Mouse (Mus musculus): ENCODE results near the gene Ndufaf5. TPM values are rescaled to one million over a fixed set of nuclear protein-coding genes. Genes with fewer than 3 reads are reported as not detected.
A peak's percentile ranks its signal among the peaks of the same experiment; 100 is the strongest.
"Not testable (repeated sequence)": the region's sequence is repeated elsewhere in the genome, so short reads cannot be mapped to it uniquely, and the experiment has no call there.

The Ndufaf5 gene
- 23.1 and 26.6 TPM in 2 replicates for polyA plus RNA-seq (2015; fragmentation: Nextera tagmentation; extraction: Ambion mirVana)

DNA sequence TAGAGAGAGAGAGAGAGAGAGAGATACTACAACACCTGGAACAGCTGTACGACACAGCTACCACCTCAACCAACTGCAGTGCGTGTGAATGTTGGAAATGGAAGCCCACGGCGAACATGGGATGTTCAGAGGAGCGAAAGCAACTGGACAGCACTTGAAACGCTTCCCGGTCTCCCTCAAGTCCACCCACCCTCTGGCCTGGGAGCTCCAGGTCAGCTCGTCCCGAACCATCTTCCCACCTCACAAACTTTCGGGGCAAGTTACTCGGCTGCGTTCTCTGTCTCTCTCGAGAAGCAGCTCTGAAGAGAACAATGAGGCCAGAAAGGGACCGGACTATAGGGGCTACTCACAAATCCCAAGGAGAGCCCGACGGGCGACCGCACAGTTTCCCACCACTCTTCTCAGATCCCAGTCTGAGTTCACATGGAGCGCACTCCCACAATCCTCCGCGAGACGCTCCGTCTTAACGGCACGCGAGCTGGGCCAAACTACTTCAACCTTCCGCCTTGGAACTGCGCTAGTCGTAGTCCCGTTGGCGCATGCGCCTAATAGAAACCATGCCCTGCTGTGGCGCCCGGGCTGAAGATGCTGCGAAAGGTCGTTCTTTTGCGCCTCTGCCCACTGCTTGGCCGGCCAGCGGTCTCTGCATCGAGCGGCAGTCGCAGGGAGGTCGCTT is at the start of gene Ndufaf5, which contains the start of gene Esf1:
Gene Ndufaf5 (plus strand): TSS at position 523 of the 676 bp plus-strand sequence.
Gene Esf1 (minus strand): TSS at position 438 of the 676 bp plus-strand sequence.
- peaks cover 3% of the 10 kb centered on the region; the same call in 1 of the 2 replicates for H3K4me1 ChIP-seq (ENCODE audit: control insufficient read depth, insufficient read depth, low read length)
- no peaks in the 10 kb centered on the region for H3K27me3 ChIP-seq (ENCODE audit: control insufficient read depth, insufficient read depth, low read length)
- H3K36me3 ChIP-seq (ENCODE audit: control insufficient read depth, insufficient read depth, low read length), result 0 out of 2 replicates have a peak, but pooled peaks cover 2% of the 10 kb centered on the region
- under 1% methylated on average over 43 of the region's 43 CpGs for WGBS
- peak; percentile 98 for ATAC-seq (ENCODE audit: insufficient read depth, low FRiP score)
- H3K9ac ChIP-seq (ENCODE audit: low read length), result peak within 1 kb of the TSS; percentile 77
- H3K9me3 ChIP-seq (replicated peaks; ENCODE audit: control insufficient read depth, low read length), result no peaks in the 10 kb centered on the region
- peak within 1 kb of the TSS; percentile 85 for H3K27ac ChIP-seq (ENCODE audit: low read length)
- peak within 1 kb of the TSS; percentile 71 for H3K4me2 ChIP-seq (ENCODE audit: low read depth, low read length)
- peak within 1 kb of the TSS; percentile 68 for H3K4me3 ChIP-seq (replicated peaks; ENCODE audit: low read length)

GRCm38 (mm10) chr2:140125516-140125915 is 44.9 kb upstream of the Ndufaf5 start:
- Histone ChIP-seq H3K4me1 (ENCODE audit: control insufficient read depth, insufficient read depth, low read length) (no peaks in the 10 kb centered on the region), H3K36me3 (ENCODE audit: control insufficient read depth, insufficient read depth, low read length) (peaks cover 31% of the 10 kb centered on the region)
- 85% methylated on average over 2 of the region's 2 CpGs for WGBS

GRCm38 (mm10) chr2:140151743-140152142 is 18.7 kb upstream of the Ndufaf5 start, which contains the start of gene Gm17374:
Gene Gm17374, plus strand, starts transcription at chr2:140152043.
- H3K9me3 ChIP-seq (replicated peaks; ENCODE audit: control insufficient read depth, low read length); H3K4me1 ChIP-seq (ENCODE audit: control insufficient read depth, insufficient read depth, low read length); H3K27ac ChIP-seq (ENCODE audit: low read length); ATAC-seq (ENCODE audit: insufficient read depth, low FRiP score); H3K4me3 ChIP-seq (replicated peaks; ENCODE audit: low read length); H3K4me2 ChIP-seq (ENCODE audit: low read depth, low read length); H3K27me3 ChIP-seq (ENCODE audit: control insufficient read depth, insufficient read depth, low read length); H3K9ac ChIP-seq (ENCODE audit: low read length): not testable (repeated sequence)
- peaks cover 10% of the 10 kb centered on the region for H3K36me3 ChIP-seq (ENCODE audit: control insufficient read depth, insufficient read depth, low read length)
- WGBS, result 89% methylated on average over 4 of the region's 4 CpGs

More at GRCm38 (mm10) chr2:140125516-140125915, 44.9 kb upstream of the Ndufaf5 start:
- H3K27ac ChIP-seq (ENCODE audit: low read length), result no peak overlapping the region
- no peak overlapping the region for H3K4me3 ChIP-seq (replicated peaks; ENCODE audit: low read length)
- no peak overlapping the region for H3K4me2 ChIP-seq (ENCODE audit: low read depth, low read length)
- no peaks in the 10 kb centered on the region for H3K27me3 ChIP-seq (ENCODE audit: control insufficient read depth, insufficient read depth, low read length)
- H3K9me3 ChIP-seq (replicated peaks; ENCODE audit: control insufficient read depth, low read length), result no peaks in the 10 kb centered on the region
- no peak for ATAC-seq (ENCODE audit: insufficient read depth, low FRiP score)
- H3K9ac ChIP-seq (ENCODE audit: low read length), result no peak overlapping the region

GRCm38 (mm10) chr2:140159186-140159730 is 11.2 kb upstream of the Ndufaf5 start:
- no peak overlapping the region for H3K9ac ChIP-seq (ENCODE audit: low read length)
- 79% methylated on average over 3 of the region's 3 CpGs for WGBS
- H3K4me3 ChIP-seq (replicated peaks; ENCODE audit: low read length), result no peak overlapping the region
- H3K27ac ChIP-seq (ENCODE audit: low read length), result no peak overlapping the region
- peaks cover 21% of the 10 kb centered on the region for H3K36me3 ChIP-seq (ENCODE audit: control insufficient read depth, insufficient read depth, low read length)
- H3K4me2 ChIP-seq (ENCODE audit: low read depth, low read length), result no peak overlapping the region
- H3K4me1 ChIP-seq (ENCODE audit: control insufficient read depth, insufficient read depth, low read length), result no peaks in the 10 kb centered on the region
- H3K9me3 ChIP-seq (replicated peaks; ENCODE audit: control insufficient read depth, low read length), result no peaks in the 10 kb centered on the region
- H3K27me3 ChIP-seq (ENCODE audit: control insufficient read depth, insufficient read depth, low read length), result no peaks in the 10 kb centered on the region
- ATAC-seq (ENCODE audit: insufficient read depth, low FRiP score), result no peak

- no peaks in the 10 kb centered on the region for H3K27me3 ChIP-seq (ENCODE audit: control insufficient read depth, insufficient read depth, low read length)
- no peaks in the 10 kb centered on the region for H3K9me3 ChIP-seq (replicated peaks; ENCODE audit: control insufficient read depth, low read length)
- no peak for ATAC-seq (ENCODE audit: insufficient read depth, low FRiP score)
- H3K9ac ChIP-seq (ENCODE audit: low read length), result no peak overlapping the region
- H3K4me3 ChIP-seq (replicated peaks; ENCODE audit: low read length), result no peak overlapping the region
- peaks cover 11% of the 10 kb centered on the region for H3K36me3 ChIP-seq (ENCODE audit: control insufficient read depth, insufficient read depth, low read length)
- no peaks in the 10 kb centered on the region for H3K4me1 ChIP-seq (ENCODE audit: control insufficient read depth, insufficient read depth, low read length)
- H3K4me2 ChIP-seq (ENCODE audit: low read depth, low read length), result no peak overlapping the region
- 95% methylated on average over 5 of the region's 5 CpGs for WGBS
- no peak overlapping the region for H3K27ac ChIP-seq (ENCODE audit: low read length)
Observed at GRCm38 (mm10) chr2:140163351-140163854, 7.0 kb upstream of the Ndufaf5 start.

DNA sequence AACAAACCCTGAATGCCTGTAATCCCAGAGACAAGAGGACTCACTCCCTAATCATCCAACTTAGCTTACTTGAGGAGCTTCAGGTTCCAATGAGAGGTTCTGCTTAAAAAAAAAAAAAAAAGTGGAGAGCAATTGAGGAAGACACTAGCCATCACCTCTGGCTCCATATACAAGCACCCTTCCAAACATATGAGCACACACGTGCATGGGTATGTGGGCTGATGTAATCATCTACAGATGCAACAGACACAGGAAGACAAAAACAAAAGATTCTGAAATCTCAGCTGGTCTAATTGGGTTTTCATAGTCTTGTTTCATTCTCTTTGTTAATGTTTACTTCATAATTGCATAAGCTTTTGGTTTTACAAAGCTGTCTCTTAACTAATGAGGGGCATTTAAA is 1.4 kb upstream of the Ndufaf5 start:
- 67% methylated on average over 1 of the region's 1 CpGs for WGBS
- Histone ChIP-seq H3K27me3 (ENCODE audit: control insufficient read depth, insufficient read depth, low read length) (no peaks in the 10 kb centered on the region), H3K36me3 (ENCODE audit: control insufficient read depth, insufficient read depth, low read length) (0 out of 2 replicates have a peak, but pooled peaks cover 2% of the 10 kb centered on the region)

DNA sequence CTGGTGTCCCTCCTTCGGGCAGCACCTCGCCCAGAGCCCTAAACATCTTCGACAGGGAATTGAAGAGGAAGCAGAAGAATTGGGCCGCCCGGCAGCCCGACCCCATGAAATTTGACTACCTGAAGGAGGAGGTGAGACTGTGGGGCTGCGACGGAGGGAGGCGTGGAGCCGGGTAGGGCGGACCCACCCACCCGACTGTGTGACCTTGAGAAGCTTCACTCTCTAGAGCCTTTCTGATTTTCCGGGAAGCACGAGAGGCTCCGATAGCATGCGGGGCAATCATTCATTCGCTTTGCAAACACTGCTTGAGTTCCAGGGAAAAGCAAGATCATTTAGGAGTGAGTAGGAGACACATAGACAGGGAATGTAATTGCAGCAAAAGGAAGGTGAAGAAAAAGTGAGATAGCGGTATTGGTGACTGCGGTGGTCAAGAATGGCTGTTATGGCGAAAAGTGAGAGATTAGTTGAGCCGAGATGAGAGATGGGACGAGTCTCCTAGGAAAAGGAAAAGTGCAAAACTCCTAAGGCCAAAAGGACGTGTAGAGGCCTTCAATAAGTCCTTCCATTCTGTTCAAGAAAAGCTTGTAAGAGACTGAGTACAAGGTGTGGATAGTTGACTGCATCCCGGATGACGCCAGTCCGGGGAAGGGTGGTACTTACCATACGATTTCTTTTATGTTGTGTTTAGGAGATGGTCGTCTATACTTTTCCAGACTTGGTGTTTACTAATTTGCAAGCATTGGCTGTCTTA is 529 bp downstream of the Ndufaf5 start:
- H3K4me3 ChIP-seq (replicated peaks; ENCODE audit: low read length), result peak overlapping the region; percentile 68
- H3K36me3 ChIP-seq (ENCODE audit: control insufficient read depth, insufficient read depth, low read length), result 0 out of 2 replicates have a peak, but pooled peaks cover 2% of the 10 kb centered on the region
- peak overlapping the region; percentile 85 for H3K27ac ChIP-seq (ENCODE audit: low read length)
- 6% methylated on average over 28 of the region's 28 CpGs for WGBS
- peak overlapping the region; percentile 77 for H3K9ac ChIP-seq (ENCODE audit: low read length)
- peaks cover 3% of the 10 kb centered on the region; the same call in 1 of the 2 replicates for H3K4me1 ChIP-seq (ENCODE audit: control insufficient read depth, insufficient read depth, low read length)
- no peaks in the 10 kb centered on the region for H3K9me3 ChIP-seq (replicated peaks; ENCODE audit: control insufficient read depth, low read length)
- H3K27me3 ChIP-seq (ENCODE audit: control insufficient read depth, insufficient read depth, low read length), result no peaks in the 10 kb centered on the region
- peak overlapping the region; percentile 71 for H3K4me2 ChIP-seq (ENCODE audit: low read depth, low read length)
- peak; percentile 91 for ATAC-seq (ENCODE audit: insufficient read depth, low FRiP score)

More for the DNA sequence above, 1.4 kb upstream of the Ndufaf5 start:
- peaks cover 3% of the 10 kb centered on the region; the same call in 1 of the 2 replicates for H3K4me1 ChIP-seq (ENCODE audit: control insufficient read depth, insufficient read depth, low read length)
- no peaks in the 10 kb centered on the region for H3K9me3 ChIP-seq (replicated peaks; ENCODE audit: control insufficient read depth, low read length)
- ATAC-seq (ENCODE audit: insufficient read depth, low FRiP score), result no peak
- no peak overlapping the region for H3K4me3 ChIP-seq (replicated peaks; ENCODE audit: low read length)
- no peak overlapping the region for H3K4me2 ChIP-seq (ENCODE audit: low read depth, low read length)
- no peak overlapping the region for H3K27ac ChIP-seq (ENCODE audit: low read length)
- no peak overlapping the region for H3K9ac ChIP-seq (ENCODE audit: low read length)

DNA sequence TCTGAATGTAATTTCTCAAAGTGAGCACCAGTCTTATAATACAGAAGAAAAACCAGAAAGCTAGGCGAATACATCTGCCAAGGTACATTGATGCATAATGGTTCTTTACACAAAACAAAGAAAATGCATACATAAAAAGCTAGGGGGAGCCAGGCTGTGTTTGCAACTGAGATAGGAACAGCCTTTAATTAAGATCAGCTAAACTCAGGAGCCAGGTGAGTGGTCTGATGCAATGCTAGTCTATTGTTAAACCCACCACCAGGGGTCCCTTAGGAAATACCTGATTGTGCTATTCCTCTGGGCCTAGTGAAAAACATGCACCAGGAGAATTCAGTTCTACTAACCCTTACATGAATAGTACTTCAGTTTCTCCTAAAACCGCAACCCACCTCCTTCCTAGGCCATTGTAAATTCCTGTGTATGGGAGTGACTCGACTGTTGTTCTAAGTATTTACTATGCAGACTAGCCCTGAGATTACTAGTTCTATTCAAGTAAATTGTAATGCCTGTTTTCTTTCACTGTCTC is 15.3 kb downstream of the Ndufaf5 start:
- H3K27me3 ChIP-seq (ENCODE audit: control insufficient read depth, insufficient read depth, low read length); H3K36me3 ChIP-seq (ENCODE audit: control insufficient read depth, insufficient read depth, low read length); H3K4me2 ChIP-seq (ENCODE audit: low read depth, low read length); H3K27ac ChIP-seq (ENCODE audit: low read length); H3K9ac ChIP-seq (ENCODE audit: low read length); H3K9me3 ChIP-seq (replicated peaks; ENCODE audit: control insufficient read depth, low read length); H3K4me1 ChIP-seq (ENCODE audit: control insufficient read depth, insufficient read depth, low read length); H3K4me3 ChIP-seq (replicated peaks; ENCODE audit: low read length); ATAC-seq (ENCODE audit: insufficient read depth, low FRiP score): not testable (repeated sequence)
- 91% methylated on average over 3 of the region's 3 CpGs for WGBS

All from stomach, embryonic 16.5 days (tissue).